Mouse (Mus musculus) neutrophil, adult 5-6 weeks (primary cell): ENCODE results near the gene Gpank1. TPM values are rescaled to one million over a fixed set of nuclear protein-coding genes. Genes with fewer than 3 reads are reported as not detected.
"Not testable (repeated sequence)": the region's sequence is repeated elsewhere in the genome, so short reads cannot be mapped to it uniquely, and the experiment has no call there.

ENCODE experiments used
- ATAC-seq: fragments of 151-379, 151-347 bp; 2 replicates; pipeline ENCODE4 v1.8.0; 2017; ENCODE audit warnings: mild to moderate bottlenecking, moderate TSS enrichment; ENCODE audit not compliant: insufficient number of reproducible peaks, poor library complexity, low FRiP score, severe bottlenecking; ENCODE audit errors: extremely low read depth
- total RNA-seq: library from RNA; stranded (forward); fragments of 200-1000 nt; gene quantifications from 2 replicates; pipeline ENCODE4 v1.2.3, GENCODE M21; 2017

Gene Gpank1
- total RNA-seq, 1 experiment from 2014 or later: 73.7 TPM

- ATAC-seq: no peak
Observed at GRCm38 (mm10) chr17:35096597-35096996, 24.7 kb upstream of the Gpank1 start.

DNA sequence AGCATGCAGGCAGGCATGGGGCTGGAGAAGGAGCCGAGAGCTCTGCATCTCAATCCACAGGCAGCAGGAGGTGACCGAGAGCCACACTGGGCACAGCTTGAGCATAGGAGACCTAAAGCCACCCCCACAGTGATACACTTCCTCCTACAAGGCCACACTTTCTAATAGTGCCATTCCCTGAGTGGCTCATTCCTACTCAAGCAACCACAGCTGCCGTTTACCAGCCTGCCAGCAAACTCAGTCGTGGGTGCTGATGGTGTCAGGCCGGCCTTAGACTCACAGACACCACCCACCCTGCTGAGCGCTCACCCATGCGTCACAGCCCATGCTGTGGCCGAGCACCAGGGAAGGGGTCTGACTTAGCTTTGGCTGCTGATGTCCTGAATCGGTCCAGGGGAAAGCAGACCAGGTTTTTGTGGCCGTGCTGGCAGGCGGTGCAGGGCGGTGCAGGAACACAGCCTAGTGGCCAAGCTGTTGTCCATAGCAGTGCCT is 24.0 kb upstream of the Gpank1 start:
- no peak for ATAC-seq

DNA sequence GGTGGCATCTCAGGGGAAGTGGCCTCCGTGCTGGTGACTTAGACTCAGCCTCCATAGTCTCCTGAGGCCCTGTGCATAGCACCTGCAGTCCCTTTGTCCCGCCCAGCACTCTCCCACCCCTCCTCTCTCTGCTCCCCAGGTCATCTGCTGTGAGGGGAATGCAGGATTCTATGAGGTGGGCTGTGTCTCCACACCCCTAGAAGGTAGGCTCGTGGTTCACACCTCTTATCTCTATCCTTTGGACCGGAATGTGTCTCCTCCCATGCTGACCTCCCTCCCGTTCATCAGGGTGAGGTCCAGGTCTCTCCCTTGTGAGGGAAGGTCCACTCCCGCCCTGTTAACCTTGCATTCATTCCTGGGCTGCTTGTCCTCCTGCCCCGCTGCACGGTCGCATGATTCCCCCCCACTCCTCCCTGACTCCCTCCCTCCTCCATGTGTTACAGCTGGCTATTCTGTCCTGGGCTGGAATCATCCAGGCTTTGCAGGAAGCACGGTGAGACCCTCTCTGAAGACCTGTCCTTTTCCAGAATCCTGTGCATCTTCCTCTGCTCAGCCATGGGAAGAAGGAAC is 21.0 kb upstream of the Gpank1 start:
- no peak for ATAC-seq

- ATAC-seq: no peak
Observed at GRCm38 (mm10) chr17:35101161-35101560, 20.1 kb upstream of the Gpank1 start.

- no peak for ATAC-seq
Observed at GRCm38 (mm10) chr17:35102299-35102698, 19.0 kb upstream of the Gpank1 start.

- no peak for ATAC-seq
Observed at GRCm38 (mm10) chr17:35103221-35103690, 18.0 kb upstream of the Gpank1 start.

GRCm38 (mm10) chr17:35104079-35104478 is 17.2 kb upstream of the Gpank1 start:
- no peak for ATAC-seq

GRCm38 (mm10) chr17:35104754-35105153 is 16.5 kb upstream of the Gpank1 start:
- ATAC-seq: no peak

DNA sequence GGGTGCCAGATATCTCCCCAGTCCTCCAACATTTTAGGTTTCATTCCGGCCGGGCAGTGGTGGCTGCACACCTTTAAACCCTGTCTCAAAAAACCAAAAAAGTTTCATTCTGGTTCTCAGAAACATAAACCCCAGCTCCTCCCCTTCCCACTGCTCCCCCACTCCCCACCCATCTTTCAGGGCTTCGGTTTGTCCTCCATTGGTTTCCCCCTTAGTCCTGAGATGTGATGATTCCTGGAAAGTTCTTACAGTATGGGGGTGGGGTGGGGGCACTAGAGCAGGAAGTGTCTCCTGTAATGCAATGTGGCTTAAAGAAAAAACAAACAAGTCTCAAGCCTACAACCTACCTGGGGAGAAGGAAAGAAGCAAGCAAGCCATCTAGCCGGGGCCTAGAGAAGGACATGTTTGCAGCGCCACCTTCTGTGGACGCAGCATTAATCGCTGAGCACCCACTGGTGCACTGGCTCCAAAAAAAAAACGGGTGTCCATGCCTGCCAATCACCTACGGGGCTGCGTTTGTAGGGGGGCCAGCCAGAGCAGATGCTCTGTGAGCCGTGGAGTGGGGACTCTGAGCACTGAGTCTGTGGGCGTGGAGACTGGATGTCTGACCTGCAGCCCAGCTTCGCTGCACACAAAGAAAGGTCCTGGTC is 15.4 kb upstream of the Gpank1 start:
- peak; percentile 34; the same call in 1 of the 2 replicates for ATAC-seq

DNA sequence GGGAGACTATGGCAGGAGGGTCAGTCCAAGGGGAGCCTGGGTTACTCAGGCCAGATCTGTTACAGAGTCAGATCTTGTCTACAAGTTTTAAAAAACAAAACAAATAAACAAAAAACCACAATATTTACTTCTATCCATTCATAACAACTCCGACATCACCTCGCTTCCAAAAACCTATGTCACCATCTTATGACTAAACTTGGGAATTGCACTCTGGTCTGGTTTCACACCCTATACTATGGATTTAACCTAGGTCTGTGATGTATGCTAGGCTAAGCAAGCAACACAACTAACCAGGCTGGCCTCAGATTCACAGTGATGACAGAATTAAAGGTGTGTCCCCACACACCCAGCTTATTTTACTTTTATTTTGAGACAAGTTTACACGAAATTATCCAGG is 14.7 kb upstream of the Gpank1 start:
- no peak for ATAC-seq

DNA sequence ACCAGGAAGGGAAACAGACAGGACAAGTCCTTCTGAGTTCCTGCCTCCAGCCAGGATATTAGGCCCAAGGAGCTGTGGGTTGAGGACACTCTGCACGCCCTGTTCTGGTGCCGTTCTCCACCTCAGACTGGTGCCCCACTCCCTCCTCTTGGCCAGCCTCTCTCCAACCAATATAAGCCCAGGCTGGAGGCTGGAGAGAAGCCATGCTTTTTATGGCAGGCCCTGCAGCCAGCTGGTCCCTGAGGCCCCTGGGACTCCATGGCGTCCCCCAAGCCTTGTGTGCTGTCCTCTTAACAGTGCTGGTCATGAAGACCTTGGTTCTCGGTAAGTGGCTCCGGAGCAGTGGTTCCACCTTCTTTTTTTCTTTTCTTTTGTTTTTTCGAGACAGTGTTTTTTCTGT is 13.2 kb upstream of the Gpank1 start, which contains the start of gene Ly6g5c:
Gene Ly6g5c, plus strand, starts transcription at position 183 of the 400 bp plus-strand sequence.
- ATAC-seq: no peak

DNA sequence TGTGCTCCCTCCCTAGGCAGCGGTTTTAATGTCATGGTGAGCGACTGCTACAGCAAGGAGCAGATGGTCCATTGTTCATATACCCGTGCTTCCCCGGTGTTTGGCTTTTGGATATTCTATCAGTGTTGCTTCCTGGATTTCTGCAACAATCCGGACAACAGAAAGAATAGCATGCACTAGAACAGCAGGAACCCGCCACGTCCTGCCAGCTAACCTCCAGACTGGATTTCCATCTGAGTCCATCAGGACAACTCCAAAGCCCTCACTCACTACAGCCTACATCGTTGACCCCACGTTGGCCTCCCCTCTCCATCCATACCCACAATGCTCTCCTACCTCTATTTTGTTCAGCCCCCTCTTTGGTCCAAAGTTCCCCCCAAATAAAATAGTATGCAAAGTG is 9.5 kb upstream of the Gpank1 start:
- no peak for ATAC-seq

DNA sequence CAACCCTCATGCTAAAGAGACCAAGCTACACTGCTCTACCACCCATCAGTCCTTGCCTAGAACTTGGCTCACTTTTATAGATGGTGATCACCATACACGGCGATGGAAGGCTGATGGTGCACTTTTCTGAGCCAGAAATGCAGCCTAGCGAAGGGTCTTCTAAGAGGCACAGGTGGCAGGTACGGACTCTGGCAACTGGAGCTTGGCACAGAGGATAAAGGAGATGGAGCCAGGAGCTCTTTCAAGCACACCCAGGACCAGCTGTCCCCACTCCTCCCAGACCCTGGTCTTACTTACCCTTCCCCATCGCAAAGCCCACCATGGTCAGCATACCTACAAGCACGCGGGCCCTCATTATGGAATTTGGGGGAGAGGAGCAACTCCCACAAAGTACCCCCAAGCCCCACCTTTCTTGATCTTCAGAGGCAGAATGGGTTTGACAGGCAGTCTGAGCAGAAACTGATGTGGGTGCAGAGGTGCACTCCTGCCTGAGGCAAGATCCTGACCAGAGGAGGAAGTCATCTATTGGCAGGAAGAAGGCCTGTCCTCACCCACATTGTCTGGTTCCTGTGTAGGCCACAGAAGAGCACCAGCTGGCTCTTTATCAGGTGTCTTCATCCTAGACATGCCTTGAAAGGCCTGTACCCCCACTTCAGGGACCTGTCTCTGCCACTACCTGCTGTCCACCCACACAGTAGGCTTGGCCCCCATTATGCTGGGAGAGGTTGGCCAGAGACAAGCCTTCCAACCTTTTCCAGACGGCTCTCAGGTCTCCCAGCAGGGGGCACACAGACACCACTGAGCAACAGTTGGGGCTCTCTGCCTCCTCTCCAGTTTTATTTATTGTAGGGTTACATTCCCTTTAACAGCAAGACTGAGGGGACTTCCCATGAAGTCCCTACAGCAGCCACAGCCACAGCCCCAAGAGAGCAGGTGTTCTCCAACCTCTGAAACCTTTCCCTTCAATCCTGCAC is 5.9 kb upstream of the Gpank1 start, which contains the start of gene Ly6g5b:
Gene Ly6g5b, minus strand, starts transcription at position 383 of the 974 bp plus-strand sequence.
- peak; percentile 54; the same call in 1 of the 2 replicates for ATAC-seq

DNA sequence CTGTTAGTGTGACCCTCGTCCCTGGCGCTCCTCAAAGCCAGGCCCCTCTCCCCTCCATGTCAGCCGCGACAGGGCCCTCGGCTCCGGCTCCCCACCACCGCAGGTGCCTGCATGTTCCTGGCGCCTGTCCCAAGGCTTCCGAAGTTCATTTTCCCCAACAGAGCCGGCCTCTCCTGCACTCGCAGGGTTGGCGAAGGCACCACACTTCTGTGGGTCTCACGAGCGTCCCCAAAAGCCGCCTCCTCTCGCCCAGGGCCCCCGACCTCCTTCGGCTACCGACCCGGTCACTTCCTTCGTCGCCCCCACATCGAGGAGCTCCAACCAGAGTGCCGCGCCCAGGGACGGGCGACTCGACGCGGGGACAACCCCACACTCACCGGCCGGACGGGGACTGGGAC is 511 bp upstream of the Gpank1 start:
- ATAC-seq: no peak

- ATAC-seq: no peak
Observed at GRCm38 (mm10) chr17:35121871-35122303, 632 bp downstream of the Gpank1 start, which contains the start of gene Csnk2b. Gene Csnk2b, minus strand, starts transcription at chr17:35122053.

- not testable (repeated sequence) for ATAC-seq
Observed at GRCm38 (mm10) chr17:35123287-35123686, 2.0 kb downstream of the Gpank1 start.

GRCm38 (mm10) chr17:35124261-35124896 is 3.1 kb downstream of the Gpank1 start:
- ATAC-seq: not testable (repeated sequence)

GRCm38 (mm10) chr17:35125081-35125480 is 3.8 kb downstream of the Gpank1 start:
- peak; percentile 33; the same call in 1 of the 2 replicates for ATAC-seq

DNA sequence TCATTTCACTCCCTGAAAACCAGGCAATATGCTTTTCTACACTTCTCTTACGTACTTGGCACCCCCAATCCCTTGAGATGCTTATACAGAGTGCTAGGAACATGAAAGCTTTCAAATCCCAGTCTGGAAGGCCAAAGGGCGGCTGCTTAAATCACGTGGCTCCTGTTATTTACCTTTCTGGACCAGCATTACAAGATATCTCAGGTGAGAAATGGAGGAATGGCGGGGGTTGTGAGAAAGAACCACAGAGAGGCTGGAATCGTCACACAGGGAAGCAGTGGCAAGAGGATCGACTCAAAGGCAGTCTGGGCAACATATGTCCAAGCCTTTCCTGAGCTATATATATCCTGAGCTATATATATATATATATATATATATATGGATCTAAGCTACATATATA is 4.3 kb downstream of the Gpank1 start:
- no peak for ATAC-seq
